Mouse (Mus musculus) heart, embryonic 12.5 days (tissue): ENCODE measurements around the gene Magi1. TPM values are rescaled to one million over a fixed set of nuclear protein-coding genes. Genes with fewer than 3 reads are reported as not detected.

Experiments
- ATAC-seq: fragments of 200-750 bp; cut with Nextera tagmentation; 2 replicates; pipeline ENCODE4 v1.8.0; 2017; ENCODE audit warnings: moderate TSS enrichment, moderate library complexity; ENCODE audit not compliant: insufficient number of reproducible peaks, low FRiP score
- H3K27ac ChIP-seq: fragments of 300-500 bp; sonication (generic); 2 replicates; pipeline ENCODE4 v1.5.1; 2016; ENCODE audit warnings: mild to moderate bottlenecking, moderate library complexity; ENCODE audit not compliant: poor library complexity, severe bottlenecking
- H3K27me3 ChIP-seq: fragments of 300-500 bp; sonication (generic); replicated peaks from 2 replicates; pipeline ENCODE4 v1.6.1; 2016; ENCODE audit warnings: mild to moderate bottlenecking, moderate library complexity
- H3K36me3 ChIP-seq: fragments of 300-500 bp; sonication (generic); 2 replicates; pipeline ENCODE4 v1.6.1; 2016; ENCODE audit warnings: mild to moderate bottlenecking, moderate library complexity
- H3K4me1 ChIP-seq: fragments of 300-500 bp; sonication (generic); replicated peaks from 2 replicates; pipeline ENCODE4 v1.6.1; 2016; ENCODE audit warnings: mild to moderate bottlenecking
- H3K4me2 ChIP-seq: fragments of 300-500 bp; sonication (generic); 2 replicates; pipeline ENCODE4 v1.6.1; 2016; ENCODE audit warnings: mild to moderate bottlenecking, moderate library complexity
- H3K4me3 ChIP-seq: fragments of 300-500 bp; sonication (generic); 2 replicates; pipeline ENCODE4 v1.5.1; 2016; ENCODE audit warnings: mild to moderate bottlenecking
- H3K9ac ChIP-seq: fragments of 300-500 bp; sonication (generic); 2 replicates; pipeline ENCODE4 v1.6.1; 2016; ENCODE audit warnings: mild to moderate bottlenecking, moderate library complexity
- H3K9me3 ChIP-seq: fragments of 300-500 bp; sonication (generic); replicated peaks from 2 replicates; pipeline ENCODE4 v1.6.1; 2016; ENCODE audit warnings: mild to moderate bottlenecking, moderate library complexity
- WGBS: fragments of 180-500 bp; shearing (Covaris S2); methylation state at CpG from one replicate; pipeline ENCODE4 v1.1.7; 2016; 5-methylcytosine and 5-hydroxymethylcytosine counted together
- polyA plus RNA-seq: library from polyadenylated mRNA; unstranded; fragments of >200 nt; fragmentation: Nextera tagmentation; extraction: Ambion mirVana; gene quantifications from 2 replicates; pipeline ENCODE4 v1.2.1, GENCODE M21; 2016

Magi1 gene
- polyA plus RNA-seq, 1 experiment from 2014 or later = 9.9 TPM

DNA sequence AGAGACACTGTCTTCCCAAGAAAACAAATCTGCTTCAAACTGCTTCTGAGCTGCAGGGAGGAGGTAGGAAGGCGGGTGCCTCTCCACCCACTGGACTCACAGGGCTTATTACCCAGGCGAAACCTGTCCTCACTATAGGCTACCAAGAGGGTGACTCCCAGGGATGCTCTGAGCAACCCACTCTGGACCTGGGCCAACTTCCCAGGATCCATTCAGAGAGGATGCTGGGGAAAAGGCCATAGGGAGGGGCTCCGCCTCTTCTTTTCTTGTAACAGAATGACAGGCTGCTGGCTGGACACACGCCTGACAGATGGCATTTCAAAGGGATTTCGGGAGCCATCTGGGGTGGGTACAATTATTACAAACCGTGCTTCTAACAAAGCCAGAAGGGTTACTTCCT, 463.8 kb downstream of the Magi1 start:
- Histone ChIP-seq H3K4me2 (no peak overlapping the region), H3K4me3 (no peak overlapping the region), H3K4me1 (peaks cover 8% of the 10 kb centered on the region), H3K9ac (no peak overlapping the region), H3K27me3 (no peaks in the 10 kb centered on the region), H3K36me3 (no peaks in the 10 kb centered on the region), H3K27ac (no peak overlapping the region), H3K9me3 (peaks cover 9% of the 10 kb centered on the region; the same call in 1 of the 2 replicates)
- WGBS = 61% methylated on average over 6 of the region's 6 CpGs
- ATAC-seq = 0 out of 2 replicates have a peak, but pooled peaks have one; percentile 25

DNA sequence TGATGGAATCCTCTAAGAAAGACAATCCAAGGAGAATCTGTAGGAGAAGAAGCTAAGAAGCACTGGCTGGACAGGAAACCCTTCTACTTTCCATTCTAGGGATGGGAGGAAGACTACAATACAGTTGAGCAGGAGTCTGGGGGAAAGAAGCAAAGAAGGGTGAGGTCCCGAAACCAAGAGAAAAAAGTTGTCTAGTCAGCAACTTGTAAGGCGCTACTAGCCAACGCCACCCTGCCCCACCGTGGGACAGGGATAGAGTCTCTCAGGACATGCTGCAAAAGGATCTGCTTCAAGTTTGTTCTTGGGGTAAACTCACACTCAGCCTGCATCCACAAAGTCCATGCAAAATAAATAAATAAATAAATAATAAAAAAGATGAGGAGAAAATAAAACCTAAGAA, 464.4 kb downstream of the Magi1 start:
- no peak for ATAC-seq
- Histone ChIP-seq H3K9me3 (peaks cover 5% of the 10 kb centered on the region; the same call in 1 of the 2 replicates), H3K4me1 (peaks cover 8% of the 10 kb centered on the region), H3K36me3 (no peaks in the 10 kb centered on the region), H3K27me3 (no peaks in the 10 kb centered on the region), H3K27ac (no peak overlapping the region), H3K9ac (no peak overlapping the region), H3K4me2 (no peak overlapping the region), H3K4me3 (no peak overlapping the region)
- WGBS = 94% methylated on average over 4 of the region's 4 CpGs

DNA sequence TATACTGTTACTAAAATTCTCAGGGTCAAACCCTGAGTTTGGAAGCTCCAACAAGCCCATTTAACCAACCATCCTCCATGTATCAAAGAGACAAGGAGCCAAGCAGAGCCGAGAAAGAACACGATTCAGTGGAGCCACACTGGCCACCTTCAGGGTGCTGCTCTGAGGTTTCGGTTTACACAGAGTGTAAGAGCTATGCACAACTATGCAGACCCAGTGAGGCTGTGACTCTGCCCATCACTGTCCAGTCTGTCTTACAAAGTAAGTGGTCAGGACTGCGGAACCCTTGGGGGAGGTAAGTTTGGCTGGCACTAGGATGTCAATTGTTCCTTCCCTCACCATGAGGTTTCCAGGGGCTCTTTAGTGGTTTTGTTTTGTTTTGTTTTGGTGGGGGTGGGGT, 465.2 kb downstream of the Magi1 start:
- WGBS = 74% methylated on average over 4 of the region's 4 CpGs
- H3K36me3 ChIP-seq = no peaks in the 10 kb centered on the region
- no peak overlapping the region for H3K27ac ChIP-seq
- H3K9me3 ChIP-seq = no peaks in the 10 kb centered on the region; the same call in 1 of the 2 replicates
- no peaks in the 10 kb centered on the region for H3K27me3 ChIP-seq
- no peak overlapping the region for H3K4me2 ChIP-seq
- H3K9ac ChIP-seq = no peak overlapping the region
- no peak overlapping the region for H3K4me3 ChIP-seq
- ATAC-seq = no peak
- peaks cover 8% of the 10 kb centered on the region for H3K4me1 ChIP-seq

DNA sequence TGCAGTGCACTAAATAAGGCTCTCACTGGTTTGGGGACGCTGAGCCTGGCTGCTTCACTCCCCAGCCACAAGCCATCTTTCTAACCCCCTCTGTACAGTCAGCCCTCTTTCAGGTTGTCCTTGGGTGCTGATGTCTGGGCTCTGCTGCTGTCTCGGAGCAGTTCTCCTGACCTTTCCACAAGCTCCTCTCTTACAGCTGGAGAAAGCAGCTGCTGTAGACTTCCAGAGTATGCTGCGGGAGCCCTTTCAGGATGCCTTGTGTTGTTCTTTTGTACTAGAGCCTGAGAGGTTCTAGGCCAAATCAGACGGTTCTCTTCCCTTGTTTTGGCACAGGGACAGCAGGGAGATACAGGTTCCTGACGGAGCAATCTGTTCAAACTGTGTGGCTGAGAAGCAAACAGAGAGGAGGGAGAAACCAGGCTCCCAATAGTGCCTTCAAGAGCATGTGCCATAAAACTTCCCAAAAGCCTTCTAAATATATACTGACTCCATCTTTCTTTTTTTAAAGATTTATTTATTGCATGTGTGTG, 478.2 kb downstream of the Magi1 start:
- Histone ChIP-seq H3K9ac (no peak overlapping the region), H3K4me1 (peaks cover 26% of the 10 kb centered on the region), H3K27me3 (no peaks in the 10 kb centered on the region), H3K27ac (no peak overlapping the region), H3K4me2 (no peak overlapping the region), H3K9me3 (no peaks in the 10 kb centered on the region; the same call in 1 of the 2 replicates), H3K36me3 (no peaks in the 10 kb centered on the region), H3K4me3 (no peak overlapping the region)
- no peak for ATAC-seq
- WGBS = 73% methylated on average over 5 of the region's 5 CpGs

DNA sequence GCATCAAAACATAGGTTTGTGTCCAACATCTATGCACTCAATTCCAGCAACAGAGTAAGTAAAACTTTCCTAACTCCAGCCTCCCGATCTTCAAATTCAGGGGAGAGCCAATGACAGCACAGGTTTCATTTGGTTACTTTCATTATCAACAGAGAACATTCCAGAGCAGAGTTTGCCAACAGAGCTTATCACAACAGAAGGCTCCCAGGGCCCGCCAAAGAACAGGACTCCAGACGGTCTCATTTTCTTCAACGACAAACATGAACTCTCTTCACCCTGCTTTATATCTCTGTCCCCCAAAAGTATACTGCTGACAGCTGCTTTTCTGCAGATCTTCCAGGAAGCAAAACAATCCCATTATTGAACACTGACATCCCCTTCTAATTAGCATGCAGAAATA, 481.3 kb downstream of the Magi1 start:
- H3K4me1 ChIP-seq = peaks cover 21% of the 10 kb centered on the region
- H3K36me3 ChIP-seq = no peaks in the 10 kb centered on the region
- 7% methylated on average over 4 of the region's 4 CpGs for WGBS
- no peaks in the 10 kb centered on the region for H3K9me3 ChIP-seq
- peak overlapping the region; percentile 51 for H3K27ac ChIP-seq
- no peak overlapping the region for H3K9ac ChIP-seq
- no peak overlapping the region for H3K4me3 ChIP-seq
- ATAC-seq = no peak
- H3K27me3 ChIP-seq = no peaks in the 10 kb centered on the region
- H3K4me2 ChIP-seq = peak overlapping the region; percentile 41

DNA sequence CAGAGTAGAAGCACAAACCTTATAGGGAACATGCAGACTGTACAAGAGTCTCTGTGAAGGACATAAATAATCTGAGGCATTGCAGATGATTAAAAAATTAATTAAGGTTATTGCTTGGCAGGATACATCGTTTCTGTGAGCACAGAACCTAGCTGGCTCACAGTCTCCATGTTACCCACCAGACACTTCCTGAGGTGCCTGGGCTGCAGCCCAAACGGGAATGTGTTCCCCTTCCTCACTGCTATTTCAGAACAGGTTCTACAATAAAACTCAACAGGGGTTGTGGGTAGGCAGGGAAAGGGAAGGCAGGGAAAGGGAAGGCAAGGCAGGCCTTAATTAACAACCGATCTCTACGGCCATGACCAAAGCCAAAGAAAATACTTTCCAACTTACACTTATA, 483.3 kb downstream of the Magi1 start:
- Histone ChIP-seq H3K4me2 (no peak overlapping the region), H3K27ac (no peak overlapping the region), H3K9me3 (no peaks in the 10 kb centered on the region; the same call in 1 of the 2 replicates), H3K4me1 (peaks cover 20% of the 10 kb centered on the region), H3K36me3 (no peaks in the 10 kb centered on the region), H3K27me3 (no peaks in the 10 kb centered on the region), H3K4me3 (no peak overlapping the region), H3K9ac (no peak overlapping the region)
- 81% methylated on average over 4 of the region's 4 CpGs for WGBS
- no peak for ATAC-seq

DNA sequence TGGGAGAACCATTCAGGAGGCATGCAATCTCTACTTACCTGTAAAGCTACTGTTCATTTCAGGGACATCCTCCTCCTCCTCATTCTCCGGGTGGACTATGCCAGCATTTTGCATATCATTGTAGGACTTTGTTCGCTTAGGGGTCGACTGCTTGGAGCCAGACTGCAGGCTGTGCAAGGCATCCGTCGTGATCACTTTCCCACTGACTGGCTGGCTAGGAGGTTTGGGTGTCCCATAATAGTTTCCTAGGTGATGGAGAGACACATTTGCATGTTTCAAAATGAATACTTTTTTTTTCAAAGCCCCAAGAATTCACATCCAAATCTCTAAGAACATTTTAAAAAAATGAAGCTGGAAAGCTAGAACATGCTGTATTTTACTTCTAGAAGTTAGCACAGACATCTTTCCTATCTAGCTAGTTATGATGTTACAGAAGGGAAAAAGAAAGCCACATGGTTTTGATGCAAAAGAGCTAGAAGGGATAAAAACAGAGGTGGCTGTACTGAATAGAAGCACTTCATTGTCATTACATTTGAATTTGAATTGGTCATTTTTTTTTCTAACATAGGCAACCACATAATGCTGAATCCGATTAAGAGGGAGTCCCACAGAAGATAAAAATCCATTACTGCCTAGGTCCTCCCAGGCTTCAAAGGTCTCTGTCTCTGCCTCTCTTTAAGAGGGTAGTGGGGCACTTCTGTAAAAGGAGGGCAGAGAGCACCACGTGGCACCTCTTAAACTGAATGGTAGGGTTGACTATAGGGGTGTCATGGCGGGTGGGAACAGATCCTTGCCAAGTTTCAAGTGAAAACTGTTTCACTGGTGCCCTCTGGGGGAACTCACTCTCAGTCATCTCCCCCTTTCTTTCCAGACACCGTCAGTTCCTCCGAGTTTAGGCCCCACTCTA, 491.2 kb downstream of the Magi1 start:
- no peaks in the 10 kb centered on the region for H3K4me1 ChIP-seq
- H3K27ac ChIP-seq = no peak overlapping the region
- no peaks in the 10 kb centered on the region for H3K27me3 ChIP-seq
- H3K4me2 ChIP-seq = no peak overlapping the region
- H3K36me3 ChIP-seq = no peaks in the 10 kb centered on the region
- no peak for ATAC-seq
- H3K9me3 ChIP-seq = no peaks in the 10 kb centered on the region; the same call in 1 of the 2 replicates
- WGBS = 84% methylated on average over 10 of the region's 10 CpGs
- no peak overlapping the region for H3K4me3 ChIP-seq
- no peak overlapping the region for H3K9ac ChIP-seq

DNA sequence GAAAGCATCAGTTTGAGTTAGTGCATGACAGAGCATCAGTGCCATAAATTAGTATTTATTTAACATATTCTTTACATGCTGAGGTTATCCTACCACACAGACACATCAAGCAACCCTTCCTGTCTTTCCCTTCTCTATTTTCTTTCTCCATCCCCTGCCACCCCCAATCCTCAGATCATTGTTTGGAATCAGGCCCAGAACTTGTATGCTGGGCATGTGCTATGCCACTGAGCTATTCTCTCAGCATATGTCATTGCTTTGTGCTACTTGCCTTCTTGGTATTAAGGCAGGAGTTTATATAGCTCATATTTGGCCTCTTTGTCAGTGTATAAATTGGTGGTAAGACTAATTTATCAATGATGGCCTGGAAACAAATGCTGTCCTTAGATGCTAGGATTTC, 494.0 kb downstream of the Magi1 start:
- Histone ChIP-seq H3K36me3 (no peaks in the 10 kb centered on the region), H3K4me3 (no peak overlapping the region), H3K4me1 (0 out of 2 replicates have a peak, but pooled peaks cover 4% of the 10 kb centered on the region), H3K27ac (no peak overlapping the region), H3K9ac (no peak overlapping the region), H3K27me3 (no peaks in the 10 kb centered on the region), H3K4me2 (no peak overlapping the region), H3K9me3 (no peaks in the 10 kb centered on the region)
- ATAC-seq = no peak

DNA sequence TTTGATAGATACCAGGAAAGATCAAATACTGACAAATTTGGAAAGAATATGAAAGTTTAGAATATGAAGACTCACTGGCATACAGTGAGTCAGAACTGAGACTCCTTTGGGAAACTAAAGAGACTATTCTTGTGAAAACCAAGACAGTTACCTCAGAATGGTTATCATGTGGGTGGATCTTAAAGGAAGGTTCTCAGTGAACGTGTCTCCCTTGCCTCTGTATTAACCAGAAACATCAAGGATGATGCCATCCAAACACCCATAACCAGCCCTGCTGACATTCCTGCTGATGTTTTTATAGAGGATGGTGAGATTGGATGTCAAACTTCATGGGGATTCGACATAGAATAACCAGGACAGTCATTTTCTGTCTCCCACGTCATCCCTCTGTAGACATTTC, 496.7 kb downstream of the Magi1 start:
- no peak overlapping the region for H3K4me2 ChIP-seq
- H3K4me1 ChIP-seq = 0 out of 2 replicates have a peak, but pooled peaks cover 4% of the 10 kb centered on the region
- WGBS = 75% methylated on average over 3 of the region's 3 CpGs
- H3K4me3 ChIP-seq = no peak overlapping the region
- no peaks in the 10 kb centered on the region for H3K27me3 ChIP-seq
- no peaks in the 10 kb centered on the region for H3K36me3 ChIP-seq
- no peak overlapping the region for H3K9ac ChIP-seq
- no peak for ATAC-seq
- H3K27ac ChIP-seq = no peak overlapping the region
- H3K9me3 ChIP-seq = no peaks in the 10 kb centered on the region

DNA sequence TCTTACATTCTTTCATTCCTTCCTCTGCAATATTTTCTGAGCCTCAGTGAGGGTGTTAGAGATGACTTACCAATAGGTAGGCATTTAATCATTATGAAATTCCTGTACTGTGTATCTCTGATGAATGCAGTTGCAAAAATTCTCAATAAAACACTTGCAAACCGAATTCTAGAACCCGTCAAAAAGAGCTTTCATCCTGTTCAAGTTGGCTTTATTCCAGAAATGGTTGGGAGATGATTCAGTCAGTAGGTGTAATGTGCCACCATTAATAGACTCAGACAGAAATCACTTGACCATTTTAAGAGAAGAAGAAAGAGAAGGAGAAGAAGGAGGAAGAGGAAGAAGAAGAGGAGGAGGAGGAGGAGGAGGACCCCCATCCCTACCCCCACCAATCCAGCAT, 497.5 kb downstream of the Magi1 start:
- no peak overlapping the region for H3K9ac ChIP-seq
- H3K27me3 ChIP-seq = no peaks in the 10 kb centered on the region
- 0 out of 2 replicates have a peak, but pooled peaks cover 4% of the 10 kb centered on the region for H3K4me1 ChIP-seq
- H3K27ac ChIP-seq = no peak overlapping the region
- no peak overlapping the region for H3K4me3 ChIP-seq
- no peaks in the 10 kb centered on the region for H3K36me3 ChIP-seq
- no peak for ATAC-seq
- WGBS = 52% methylated on average over 2 of the region's 2 CpGs
- H3K9me3 ChIP-seq = no peaks in the 10 kb centered on the region
- no peak overlapping the region for H3K4me2 ChIP-seq

DNA sequence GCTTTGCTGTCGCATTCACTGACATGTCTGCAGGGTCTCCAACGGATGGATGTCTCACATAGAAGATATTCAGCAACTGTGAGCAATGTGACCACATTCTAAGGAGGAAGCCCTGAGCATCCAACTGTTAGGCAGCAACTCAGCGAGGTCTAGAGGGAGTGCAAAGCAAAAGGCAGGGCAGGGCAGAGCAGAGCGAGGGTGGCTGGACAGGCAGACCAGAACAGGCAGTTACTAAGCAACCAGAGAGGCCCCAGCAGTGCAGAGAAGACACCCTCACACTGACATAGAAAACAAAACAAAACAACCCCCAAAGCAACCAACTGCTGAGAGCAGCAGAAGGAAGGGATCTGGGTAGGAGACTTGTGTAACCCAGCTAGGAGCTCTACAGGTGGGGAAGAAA, 512.6 kb downstream of the Magi1 start:
- Histone ChIP-seq H3K27ac (no peak overlapping the region), H3K4me1 (peaks cover 11% of the 10 kb centered on the region), H3K36me3 (peaks cover 3% of the 10 kb centered on the region), H3K9ac (no peak overlapping the region), H3K4me2 (no peak overlapping the region), H3K4me3 (no peak overlapping the region), H3K9me3 (0 out of 2 replicates have a peak, but pooled peaks cover 2% of the 10 kb centered on the region), H3K27me3 (no peaks in the 10 kb centered on the region)
- WGBS = 56% methylated on average over 4 of the region's 4 CpGs
- no peak for ATAC-seq
